Mouse (Mus musculus) heart, postnatal 0 days (tissue): ENCODE measurements around the gene Ccdc130. TPM values are rescaled to one million over a fixed set of nuclear protein-coding genes. Genes with fewer than 3 reads are reported as not detected.

Experiments used
- ATAC-seq: fragments of 200-750 bp; cut with Nextera tagmentation; 2 replicates; pipeline ENCODE4 v1.8.0; 2017; ENCODE audit warnings: low read depth, moderate number of reproducible peaks, moderate library complexity; ENCODE audit not compliant: insufficient read depth
- DNase-seq: peaks from one replicate; pipeline ENCODE4 v3.0.0-alpha.2; 2016; ENCODE audit warnings: low spot score
- H3K27ac ChIP-seq: fragments of 300-500 bp; sonication (generic); 2 replicates; pipeline ENCODE4 v1.5.1; 2014; ENCODE audit warnings: low read depth, mild to moderate bottlenecking
- H3K27me3 ChIP-seq: fragments of 300-500 bp; sonication (generic); 2 replicates; pipeline ENCODE4 v1.6.1; 2014; ENCODE audit warnings: low read length, mixed read lengths; ENCODE audit not compliant: control insufficient read depth, insufficient read depth
- H3K36me3 ChIP-seq: fragments of 300-500 bp; sonication (generic); replicated peaks from 2 replicates; pipeline ENCODE4 v1.6.1; 2014; ENCODE audit warnings: low read length, mixed read lengths; ENCODE audit not compliant: control insufficient read depth, insufficient read depth
- H3K4me1 ChIP-seq: fragments of 300-500 bp; sonication (generic); 2 replicates; pipeline ENCODE4 v1.6.1; 2014; ENCODE audit warnings: antibody characterized with exemption; ENCODE audit not compliant: control insufficient read depth, insufficient read depth
- H3K4me2 ChIP-seq: fragments of 300-500 bp; sonication (generic); 2 replicates; pipeline ENCODE4 v1.6.1; 2014; ENCODE audit warnings: low read depth, mild to moderate bottlenecking, low read length, moderate library complexity
- H3K4me3 ChIP-seq: fragments of 300-500 bp; sonication (generic); 2 replicates; pipeline ENCODE4 v1.5.1; 2014; ENCODE audit warnings: low read depth, low read length
- H3K9ac ChIP-seq: fragments of 300-500 bp; sonication (generic); replicated peaks from 2 replicates; pipeline ENCODE4 v1.6.1; 2014; ENCODE audit warnings: low read depth, low read length, mixed read lengths
- H3K9me3 ChIP-seq: fragments of 300-500 bp; sonication (generic); replicated peaks from 2 replicates; pipeline ENCODE4 v1.6.1; 2016; ENCODE audit warnings: low read length; ENCODE audit not compliant: control insufficient read depth
- CTCF ChIP-seq: IDR thresholded peaks from 2 replicates; pipeline ENCODE4 v1.5.1; 2016; ENCODE audit warnings: antibody characterized with exemption, control low read depth, low read depth
- EP300 ChIP-seq: IDR thresholded peaks from 2 replicates; pipeline ENCODE4 v1.6.1; 2016; ENCODE audit warnings: antibody characterized with exemption, low read depth
- WGBS: fragments of 180-500 bp; shearing (Covaris S2); extraction: QIAGEN DNeasy Blood & Tissue Kit; methylation state at CpG from one replicate; pipeline ENCODE4 v1.1.7; 2014; 5-methylcytosine and 5-hydroxymethylcytosine counted together
- polyA plus RNA-seq: library from polyadenylated mRNA; unstranded; fragments of >200 nt; fragmentation: Nextera tagmentation; extraction: Ambion mirVana; gene quantifications from 2 replicates; pipeline ENCODE4 v1.2.1, GENCODE M21; 2015
- total RNA-seq: library from RNA; depleted of rRNA; stranded (reverse); fragments of >200 nt; gene quantifications from 2 replicates; pipeline ENCODE4 v1.2.3, GENCODE M21; 2014; ENCODE audit warnings: low replicate concordance

Ccdc130 gene
- total and polyA plus RNA-seq, 2 experiments from 2014 or later: 7.0 to 12.7 TPM

DNA sequence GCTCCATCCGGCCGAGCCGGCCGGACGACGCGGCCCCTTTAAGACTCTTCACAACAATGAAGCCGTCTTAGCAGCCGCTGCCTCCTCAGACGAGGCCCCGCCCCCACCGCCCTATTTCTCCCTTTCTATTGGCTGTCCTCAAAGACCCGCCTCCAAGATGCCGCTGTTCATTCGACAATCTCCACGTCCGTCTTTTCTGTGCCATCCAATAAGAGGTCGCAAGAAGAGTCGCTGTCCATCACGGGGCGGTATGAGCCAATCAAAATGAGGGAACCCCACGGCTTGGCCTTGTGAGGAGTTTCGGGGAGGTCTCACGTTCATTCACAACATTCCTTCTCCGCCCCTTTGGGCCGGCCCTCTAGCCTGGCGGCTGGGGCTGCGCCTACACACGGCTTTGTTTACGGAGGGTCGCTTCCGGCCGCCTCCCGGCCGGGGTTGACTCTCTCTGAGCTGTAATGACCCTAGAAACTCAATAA, 33.1 kb downstream of the Ccdc130 start, which contains the start of gene Zswim4:
TSS of gene Zswim4 (minus strand) at position 58 of the 476 bp plus-strand sequence.
- DNase-seq (peak; percentile 99), ATAC-seq (peak; percentile 98)
- peaks cover 19% of the 10 kb centered on the region; the same call in 1 of the 2 replicates for H3K4me1 ChIP-seq
- peak within 1 kb of the TSS; percentile 99 for H3K4me3 ChIP-seq
- H3K4me2 ChIP-seq: peak within 1 kb of the TSS; percentile 89
- H3K27me3 ChIP-seq: no peaks in the 10 kb centered on the region
- H3K9me3 ChIP-seq: no peaks in the 10 kb centered on the region
- peak within 1 kb of the TSS; percentile 85 for H3K27ac ChIP-seq
- 0 out of 2 replicates have a peak, but pooled peaks cover 11% of the 10 kb centered on the region for H3K36me3 ChIP-seq
- under 1% methylated on average over 35 of the region's 35 CpGs for WGBS
- TF ChIP-seq EP300: peak; percentile 79; the same call in 1 of the 2 replicates
- no peak for TF ChIP-seq CTCF
- peak within 1 kb of the TSS; percentile 99 for H3K9ac ChIP-seq

DNA sequence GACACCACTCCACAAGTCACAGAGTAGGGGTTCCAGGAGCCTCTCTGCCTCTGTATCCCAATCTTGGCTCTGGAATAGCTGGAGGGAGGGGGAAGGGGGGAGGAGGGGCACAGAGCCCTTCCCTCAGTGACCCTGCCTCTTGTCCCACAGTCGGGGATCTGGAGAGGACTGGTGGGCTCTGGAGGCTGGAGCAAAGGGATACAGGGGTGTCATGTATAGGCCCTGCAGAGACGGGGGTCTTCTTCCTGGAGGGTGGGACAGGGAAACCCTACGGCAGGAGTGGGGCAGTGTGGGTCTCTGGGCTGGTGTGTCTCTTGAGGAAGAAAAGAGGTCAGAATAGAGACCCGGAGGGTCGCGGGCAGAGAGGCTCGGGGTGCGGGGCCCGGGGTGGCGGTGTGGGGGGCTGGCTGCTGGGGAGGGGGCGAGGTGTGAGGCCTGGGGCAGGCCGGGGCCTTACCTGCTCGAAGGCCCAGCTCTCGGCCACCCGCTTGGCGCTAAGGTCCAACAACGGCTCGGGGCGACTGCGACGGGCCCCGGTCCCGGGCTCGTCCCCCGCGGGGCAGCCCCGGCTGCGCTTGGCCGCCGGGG, 33.7 kb downstream of the Ccdc130 start:
- ATAC-seq: peak; percentile 1
- WGBS: 0% methylated on average over 29 of the region's 30 CpGs

DNA sequence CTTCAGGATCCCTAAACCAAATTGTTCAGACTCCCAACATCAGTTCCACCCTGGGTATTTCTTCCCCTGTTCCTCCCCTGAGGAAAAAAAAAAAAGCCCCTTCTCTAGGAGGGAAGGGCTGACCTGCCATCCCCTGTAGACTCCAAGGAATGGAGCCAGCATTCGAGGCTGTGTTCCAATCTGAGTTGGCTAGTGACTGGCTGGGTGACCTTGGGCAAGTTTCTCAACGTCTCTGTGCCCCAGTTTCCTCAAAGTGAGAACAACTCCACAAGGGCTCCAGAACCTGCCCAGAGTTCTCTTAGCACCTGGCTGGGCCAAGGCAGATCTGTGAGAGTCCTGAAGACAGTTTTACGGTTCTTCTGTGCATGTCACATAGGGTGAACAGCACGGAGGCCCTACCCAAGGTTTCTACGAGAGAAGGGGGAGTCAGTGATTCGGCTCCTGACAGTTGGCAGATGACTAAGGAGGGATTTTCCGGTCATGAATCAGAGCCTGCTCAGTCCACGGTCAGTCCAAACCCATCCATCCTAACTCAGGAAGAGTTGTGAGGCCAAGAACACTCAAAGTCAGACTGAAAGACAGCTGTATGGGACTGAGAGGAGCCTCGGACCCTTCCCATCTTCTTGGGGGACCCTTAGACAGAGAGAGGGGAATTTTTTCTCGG, 34.3 kb downstream of the Ccdc130 start:
- Histone ChIP-seq H3K27me3 (no peaks in the 10 kb centered on the region), H3K27ac (peak overlapping the region; percentile 85; the same call in 1 of the 2 replicates), H3K4me1 (peaks cover 7% of the 10 kb centered on the region; the same call in 1 of the 2 replicates), H3K36me3 (peaks cover 12% of the 10 kb centered on the region), H3K9ac (peak overlapping the region; percentile 99), H3K9me3 (no peaks in the 10 kb centered on the region), H3K4me3 (peak overlapping the region; percentile 99), H3K4me2 (peak overlapping the region; percentile 89)
- ATAC-seq: no peak
- 19% methylated on average over 10 of the region's 10 CpGs for WGBS
- DNase-seq: no peak
- TF ChIP-seq CTCF (no peak), EP300 (no peak)

More for the DNA sequence above, 33.7 kb downstream of the Ccdc130 start:
- no peak for DNase-seq
- H3K27ac ChIP-seq: peak overlapping the region; percentile 85
- no peaks in the 10 kb centered on the region for H3K9me3 ChIP-seq
- peak overlapping the region; percentile 99 for H3K4me3 ChIP-seq
- H3K4me2 ChIP-seq: peak overlapping the region; percentile 89
- H3K27me3 ChIP-seq: no peaks in the 10 kb centered on the region
- H3K4me1 ChIP-seq: peaks cover 13% of the 10 kb centered on the region; the same call in 1 of the 2 replicates
- no peak for TF ChIP-seq EP300
- no peak for TF ChIP-seq CTCF
- 0 out of 2 replicates have a peak, but pooled peaks cover 11% of the 10 kb centered on the region for H3K36me3 ChIP-seq
- peak overlapping the region; percentile 99 for H3K9ac ChIP-seq

DNA sequence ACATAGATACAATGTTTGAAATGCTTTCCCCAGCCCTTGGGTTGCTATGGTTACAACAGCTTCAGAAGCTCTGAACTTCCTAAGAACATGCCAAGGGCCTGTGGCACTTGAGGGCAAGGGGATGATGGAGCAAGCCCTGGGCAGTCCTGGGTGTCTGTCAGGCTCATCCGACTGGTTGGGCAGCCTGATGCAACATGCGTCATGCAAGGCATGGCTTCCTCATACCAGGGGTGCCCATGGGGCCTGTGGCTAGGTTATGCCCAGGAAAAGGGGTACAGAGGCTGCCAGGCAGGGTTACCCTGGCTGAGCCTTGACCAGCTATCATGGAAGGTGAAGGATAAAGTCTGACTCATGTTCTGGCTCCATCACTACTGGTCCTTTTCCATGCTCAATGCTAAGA, 37.1 kb downstream of the Ccdc130 start:
- ATAC-seq: no peak

DNA sequence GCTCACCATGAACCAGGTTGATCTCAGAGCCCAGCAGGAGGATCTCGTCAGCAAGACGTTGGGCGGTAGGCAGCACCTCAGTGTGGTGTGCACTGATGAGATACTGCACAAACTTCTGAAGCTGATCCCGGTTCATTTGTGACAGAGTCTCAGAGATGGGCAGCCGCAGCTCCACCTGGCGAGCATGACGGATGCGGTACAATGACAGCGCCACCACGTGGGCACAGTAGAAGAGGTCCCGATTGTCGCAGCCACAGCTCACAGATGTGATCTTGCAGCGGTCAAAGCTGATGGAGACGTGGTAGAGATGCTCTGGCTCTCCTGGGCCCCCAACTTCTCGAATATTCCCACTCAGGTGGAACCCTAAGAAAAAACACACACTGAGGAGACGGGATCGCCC, 39.4 kb downstream of the Ccdc130 start:
- DNase-seq (no peak), ATAC-seq (no peak)
- WGBS: 70% methylated on average over 17 of the region's 17 CpGs
- Histone ChIP-seq H3K9me3 (no peaks in the 10 kb centered on the region), H3K9ac (no peak overlapping the region), H3K4me3 (no peak overlapping the region), H3K27ac (no peak overlapping the region), H3K4me1 (no peaks in the 10 kb centered on the region), H3K36me3 (peaks cover 64% of the 10 kb centered on the region), H3K27me3 (no peaks in the 10 kb centered on the region), H3K4me2 (no peak overlapping the region)
- TF ChIP-seq CTCF (peak; percentile 38), EP300 (no peak)

More for the DNA sequence above, 37.1 kb downstream of the Ccdc130 start:
- WGBS: 92% methylated on average over 2 of the region's 2 CpGs
- Histone ChIP-seq H3K4me1 (peaks cover 4% of the 10 kb centered on the region; the same call in 1 of the 2 replicates), H3K4me2 (no peak overlapping the region), H3K27me3 (no peaks in the 10 kb centered on the region), H3K9ac (no peak overlapping the region), H3K4me3 (no peak overlapping the region), H3K27ac (no peak overlapping the region), H3K9me3 (no peaks in the 10 kb centered on the region), H3K36me3 (peaks cover 40% of the 10 kb centered on the region)
- no peak for TF ChIP-seq EP300
- TF ChIP-seq CTCF: no peak
- no peak for DNase-seq
